Mouse (Mus musculus) brain, embryonic 14.5 days (tissue): ENCODE measurements around the gene Maml2. TPM values are rescaled to one million over a fixed set of nuclear protein-coding genes. Genes with fewer than 3 reads are reported as not detected.

Source experiments
- DNase-seq: peaks from one replicate; pipeline ENCODE4 v3.0.0-alpha.2; 2011; ENCODE audit warnings: low read depth
- CTCF ChIP-seq: fragments of 200-500 bp; IDR thresholded peaks from 2 replicates; pipeline ENCODE4 v1.5.1; 2012; ENCODE audit warnings: inconsistent platforms, mild to moderate bottlenecking, moderate library complexity, borderline replicate concordance; ENCODE audit not compliant: insufficient read depth, insufficient read length; ENCODE audit errors: extremely low read depth
- POLR2A ChIP-seq: fragments of 200-500 bp; IDR thresholded peaks from 2 replicates; pipeline ENCODE4 v1.6.1; 2012; ENCODE audit warnings: mild to moderate bottlenecking, inconsistent platforms, borderline replicate concordance; ENCODE audit not compliant: poor library complexity, insufficient read depth, insufficient read length, severe bottlenecking; ENCODE audit errors: extremely low read depth
- polyA plus RNA-seq: library from polyadenylated mRNA; depleted of rRNA; stranded (reverse); fragments of >200 nt; gene quantifications from 2 replicates; pipeline ENCODE4 v1.2.3, GENCODE M21; 2012

The Maml2 gene
- polyA plus RNA-seq, 1 experiment, result 9.8 TPM

DNA sequence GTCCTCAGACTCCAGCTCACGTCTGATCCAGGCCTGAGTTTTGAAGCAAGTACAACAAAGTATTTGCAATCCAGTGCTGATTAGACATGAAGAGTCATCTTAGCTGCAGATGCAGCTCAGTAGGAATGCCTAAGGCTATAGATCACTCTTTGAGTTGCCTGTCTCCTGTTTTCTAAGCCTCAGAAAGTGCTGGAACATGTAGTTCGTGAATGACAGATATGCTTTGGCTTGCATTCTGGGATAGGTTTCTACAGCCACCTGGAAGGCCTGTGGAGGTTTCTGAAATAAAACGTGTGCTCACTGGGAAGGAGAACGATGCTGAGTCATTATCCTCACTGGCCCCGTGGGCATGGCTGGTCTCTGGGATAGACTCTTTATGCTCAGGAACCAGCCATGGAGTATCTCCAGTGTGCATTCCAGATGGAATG is 16.8 kb downstream of the Maml2 start:
- no peak for TF ChIP-seq CTCF
- no peak for TF ChIP-seq POLR2A
- no peak for DNase-seq

- DNase-seq, result no peak
These were observed 17.6 kb downstream of the Maml2 start for GRCm38 (mm10) chr9:13315393-13315792.

DNA sequence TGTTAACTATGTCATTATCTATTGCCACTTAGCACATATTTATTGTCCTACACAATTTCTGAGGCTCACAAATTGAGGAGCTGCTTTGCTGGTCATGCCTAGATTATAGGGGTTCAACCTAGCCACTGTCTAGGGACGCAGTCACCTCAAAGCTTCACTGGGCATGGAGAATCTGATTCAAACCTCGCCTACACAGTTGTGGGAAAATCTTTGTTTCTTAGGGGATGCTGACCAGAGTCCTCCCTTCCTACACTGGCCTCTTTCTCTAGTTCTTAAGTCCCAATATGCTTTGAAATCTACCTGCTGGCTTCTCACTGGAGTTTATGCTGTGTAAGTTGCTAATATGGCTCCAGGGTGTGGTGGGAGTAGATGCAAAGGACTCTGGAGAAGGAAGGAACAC is 21.8 kb downstream of the Maml2 start:
- DNase-seq, result no peak
- TF ChIP-seq CTCF, result no peak

More at GRCm38 (mm10) chr9:13315393-13315792, 17.6 kb downstream of the Maml2 start:
- TF ChIP-seq POLR2A (no peak), CTCF (no peak)

- TF ChIP-seq CTCF (no peak), POLR2A (no peak)
- no peak for DNase-seq
These were observed 23.1 kb downstream of the Maml2 start for GRCm38 (mm10) chr9:13320800-13321364.

DNA sequence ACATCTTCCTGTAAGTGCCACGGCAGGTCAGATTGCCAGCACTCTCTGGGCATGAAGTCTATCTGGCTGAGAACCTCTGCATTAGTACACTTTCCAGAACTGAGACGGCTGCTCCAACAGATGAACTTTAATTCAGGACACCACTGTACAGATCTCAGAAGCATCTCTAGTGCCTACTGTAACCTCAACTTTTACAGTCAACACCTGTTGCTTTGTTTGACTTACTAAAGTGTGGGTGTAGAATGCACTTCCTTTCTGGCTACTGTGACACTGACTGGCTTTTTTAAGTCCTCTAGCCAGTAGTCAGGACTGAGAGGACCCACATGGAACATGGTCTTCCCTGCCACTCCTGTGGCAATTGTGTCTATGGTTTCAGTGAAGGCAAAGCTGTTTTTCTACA is 25.3 kb downstream of the Maml2 start:
- no peak for DNase-seq
- TF ChIP-seq CTCF (no peak), POLR2A (no peak)

DNA sequence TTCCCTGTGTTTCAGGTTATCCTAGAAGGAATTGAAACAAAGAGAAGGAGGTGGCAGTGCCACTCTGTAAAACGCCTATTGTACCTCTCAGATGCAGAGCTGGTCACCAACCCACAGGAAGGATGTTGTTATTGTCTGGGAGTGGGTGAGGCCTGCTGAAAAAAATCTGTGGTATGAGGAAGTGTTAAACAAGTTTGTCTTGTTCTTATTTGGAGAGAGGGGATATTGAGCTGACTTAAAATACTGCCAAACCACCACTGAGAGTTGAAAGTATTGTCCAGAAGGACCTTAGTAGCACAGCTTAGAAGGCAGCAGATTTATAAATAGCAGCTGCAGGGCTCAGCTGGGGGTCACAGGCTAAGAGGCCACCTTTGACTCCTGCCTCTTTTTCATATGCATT is 25.9 kb downstream of the Maml2 start:
- TF ChIP-seq POLR2A (no peak), CTCF (no peak)
- DNase-seq, result no peak

DNA sequence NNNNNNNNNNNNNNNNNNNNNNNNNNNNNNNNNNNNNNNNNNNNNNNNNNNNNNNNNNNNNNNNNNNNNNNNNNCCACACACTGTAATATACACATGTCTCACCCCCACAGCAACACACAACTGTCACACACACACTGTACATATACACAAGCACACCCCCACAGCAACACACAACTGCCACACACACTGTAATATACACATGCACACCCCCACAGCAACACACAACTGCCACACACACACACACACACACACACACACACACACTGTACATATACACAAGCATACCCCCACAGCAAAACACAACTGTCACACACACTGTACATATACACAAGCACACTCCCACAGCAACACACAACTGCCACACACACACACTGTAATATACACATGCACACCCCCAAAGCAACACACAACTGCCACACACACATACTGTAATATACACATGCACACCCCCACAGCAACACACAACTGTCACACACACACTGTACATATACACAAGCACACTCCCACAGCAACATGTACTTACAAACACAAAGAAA is 116.5 kb downstream of the Maml2 start:
- no peak for TF ChIP-seq CTCF
- TF ChIP-seq POLR2A, result no peak
- DNase-seq, result no peak

DNA sequence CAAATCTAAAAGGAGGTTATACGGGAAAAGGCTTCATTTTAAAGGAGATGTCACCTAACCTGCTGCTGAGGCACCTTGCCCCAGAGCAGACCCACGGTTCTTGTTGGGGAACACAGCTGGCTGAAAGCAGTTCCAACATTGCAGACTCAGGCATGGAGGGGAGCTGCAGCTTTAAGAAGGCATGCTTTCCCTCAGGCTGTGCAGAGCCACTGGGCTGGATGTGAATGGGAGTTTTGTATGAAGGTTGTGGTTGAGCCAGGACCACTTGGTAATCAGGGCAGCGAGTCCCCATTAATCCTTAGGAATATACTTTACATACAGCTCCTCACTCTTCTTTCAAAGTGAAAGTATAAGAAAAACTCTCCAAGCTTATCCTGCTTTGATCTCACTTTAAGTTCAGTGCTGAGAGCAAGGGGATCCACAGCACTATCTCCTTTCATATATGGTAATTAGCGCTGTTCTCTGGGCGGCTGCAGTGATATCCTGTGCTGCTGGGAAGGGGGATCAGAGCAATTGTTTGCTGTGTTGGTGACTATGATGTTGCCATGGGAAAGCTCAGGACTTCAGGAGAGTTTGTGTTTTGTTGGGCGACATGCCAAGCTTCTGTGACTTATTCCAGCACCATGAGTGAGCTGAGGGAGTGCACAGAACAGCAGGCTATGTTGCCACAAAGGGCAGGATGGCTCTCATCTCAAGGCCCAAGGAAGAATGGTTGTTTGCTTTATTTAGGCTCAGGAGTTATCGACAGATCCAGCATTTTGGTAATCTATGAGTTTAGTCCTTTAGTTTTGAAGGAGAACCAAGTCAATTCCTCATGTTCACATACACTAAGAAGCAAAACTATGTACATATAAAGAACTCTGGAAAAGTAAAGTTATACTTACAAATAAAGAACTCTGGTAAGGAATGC is 127.5 kb downstream of the Maml2 start:
- TF ChIP-seq CTCF (no peak), POLR2A (no peak)
- peak; percentile 97 for DNase-seq

- TF ChIP-seq POLR2A (no peak), CTCF (no peak)
- DNase-seq, result peak; percentile 18
These were observed 131.8 kb downstream of the Maml2 start for GRCm38 (mm10) chr9:13429477-13430125.

DNA sequence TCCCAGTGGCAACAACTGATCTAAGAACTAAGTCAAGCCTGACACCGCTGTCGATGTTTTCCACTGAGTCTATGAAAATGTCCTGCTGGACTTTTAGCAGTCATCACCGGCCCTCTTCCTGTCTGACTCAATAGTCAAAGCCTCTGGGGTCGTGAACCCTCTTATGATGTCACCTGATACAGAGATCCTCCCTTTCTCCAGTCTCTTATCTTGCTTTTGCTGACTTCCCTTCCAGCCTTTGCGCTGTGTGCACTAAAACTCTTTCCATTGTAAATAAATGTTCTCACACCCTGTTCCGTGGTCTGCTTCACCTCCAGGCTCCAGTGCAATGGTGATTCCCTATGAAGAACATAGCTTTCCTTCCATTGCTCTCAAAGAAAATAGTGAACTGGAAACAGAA is 132.5 kb downstream of the Maml2 start:
- DNase-seq, result no peak
- TF ChIP-seq CTCF (no peak), POLR2A (no peak)

DNA sequence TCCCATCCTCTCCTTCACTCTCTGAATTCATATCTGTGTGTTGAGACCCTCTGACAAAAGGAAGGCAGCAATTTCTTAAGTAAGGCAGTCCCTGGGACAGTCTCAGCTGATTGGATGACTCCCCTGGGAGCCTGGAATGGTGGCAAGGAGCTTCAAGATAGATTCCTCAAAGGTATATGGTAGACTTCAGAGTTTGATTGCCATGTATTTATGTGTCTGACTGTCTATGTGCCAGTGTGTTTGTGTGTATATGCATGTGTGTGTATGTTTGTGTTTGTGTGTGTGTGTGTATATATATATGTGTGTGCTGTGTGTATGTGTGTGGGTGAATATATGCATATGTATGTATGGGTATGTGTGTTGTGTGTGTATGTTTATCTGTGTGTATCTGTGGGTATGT is 133.0 kb downstream of the Maml2 start:
- DNase-seq, result no peak
- TF ChIP-seq POLR2A, result no peak

- TF ChIP-seq POLR2A, result no peak
- TF ChIP-seq CTCF, result no peak
- DNase-seq, result peak; percentile 35
These were observed 133.9 kb downstream of the Maml2 start for GRCm38 (mm10) chr9:13431646-13432045.

- DNase-seq, result no peak
- TF ChIP-seq CTCF, result no peak
- no peak for TF ChIP-seq POLR2A
These were observed 135.8 kb downstream of the Maml2 start for GRCm38 (mm10) chr9:13433501-13434090.

GRCm38 (mm10) chr9:13440911-13441310 is 143.2 kb downstream of the Maml2 start:
- no peak for TF ChIP-seq POLR2A
- TF ChIP-seq CTCF, result no peak
- DNase-seq, result no peak
